Mouse (Mus musculus) lung, postnatal 4 days (tissue): ENCODE data around the gene Thap7.
A peak's percentile ranks its signal among the peaks of the same experiment; 100 is the strongest.
"Not testable (repeated sequence)": the region's sequence is repeated elsewhere in the genome, so short reads cannot be mapped to it uniquely, and the experiment has no call there.

ENCODE experiments used
- DNase-seq, 2 experiments: peaks; one replicate each; pipeline ENCODE4 v3.0.0; 2021

The Thap7 gene

GRCm38 (mm10) chr16:17529981-17530586 is 852 bp downstream of the Thap7 start:
- DNase-seq: no peak

GRCm38 (mm10) chr16:17528276-17528675 is 2.7 kb downstream of the Thap7 start:
- no peak for DNase-seq

- no peak for DNase-seq
These were observed 3.3 kb downstream of the Thap7 start for GRCm38 (mm10) chr16:17527606-17528005.

- no peak for DNase-seq
These were observed 4.7 kb downstream of the Thap7 start for GRCm38 (mm10) chr16:17526223-17526622.

- DNase-seq: no peak
These were observed 5.4 kb downstream of the Thap7 start for GRCm38 (mm10) chr16:17525524-17525923.

GRCm38 (mm10) chr16:17524156-17524555 is 6.8 kb downstream of the Thap7 start:
- no peak for DNase-seq

- no peak for DNase-seq
These were observed 12.0 kb downstream of the Thap7 start for GRCm38 (mm10) chr16:17518910-17519309.

- no peak for DNase-seq
These were observed 19.5 kb downstream of the Thap7 start for GRCm38 (mm10) chr16:17511431-17511830.

GRCm38 (mm10) chr16:17510686-17511085 is 20.2 kb downstream of the Thap7 start:
- peak in 1 of 2 experiments; percentile 24 for DNase-seq

- DNase-seq: no peak
These were observed 20.8 kb downstream of the Thap7 start for GRCm38 (mm10) chr16:17510143-17510542.

- peak in 1 of 2 experiments; percentile 20 for DNase-seq
These were observed 21.7 kb downstream of the Thap7 start for GRCm38 (mm10) chr16:17509240-17509597.

GRCm38 (mm10) chr16:17508546-17509239 is 22.2 kb downstream of the Thap7 start, which contains the start of gene Lztr1:
Gene Lztr1, plus strand, starts transcription at chr16:17508688.
- DNase-seq: peak; percentile 91

- DNase-seq: not testable (repeated sequence)
These were observed 22.9 kb downstream of the Thap7 start for GRCm38 (mm10) chr16:17508031-17508430.

GRCm38 (mm10) chr16:17507018-17507552 is 23.9 kb downstream of the Thap7 start:
- no peak for DNase-seq

GRCm38 (mm10) chr16:17502681-17503080 is 28.3 kb downstream of the Thap7 start:
- DNase-seq: no peak

- no peak for DNase-seq
These were observed 31.6 kb downstream of the Thap7 start for GRCm38 (mm10) chr16:17499249-17499883.

- DNase-seq: peak; percentile 47 to 70
These were observed 34.2 kb downstream of the Thap7 start for GRCm38 (mm10) chr16:17496499-17497305.

- no peak for DNase-seq
These were observed 38.9 kb downstream of the Thap7 start for GRCm38 (mm10) chr16:17491896-17492561.

- DNase-seq: no peak
These were observed 39.8 kb downstream of the Thap7 start for GRCm38 (mm10) chr16:17491154-17491553.

GRCm38 (mm10) chr16:17489469-17490111 is 41.3 kb downstream of the Thap7 start, which contains the start of gene Aifm3:
Gene Aifm3, plus strand, starts transcription at chr16:17489611.
- peak; percentile 26 to 46 for DNase-seq
